ENCODE assay signal across 18 mouse cellular contexts in genomic region chr2:157441363-157441762, GRCm38 (mm10). TPM values are rescaled to one million over a fixed set of nuclear protein-coding genes. Genes with fewer than 3 reads are reported as not detected.
DNase-seq lines count a peak whose midpoint lies in the region; ATAC-seq and TF ChIP-seq lines count a peak whose summit lies in the region.
"Had no signal": no experiment of that assay in that cellular context is flagged by ENCODE, and none has a peak within 500 bp of the region (broad histone marks: within the 10 kb centered on the region; RNA-seq: fewer than 3 reads in every experiment).

No protein-coding gene starts in this region.

- no peak overlapping the region for H3K27ac ChIP-seq in intestine, postnatal 0 days (ENCODE audit: low read depth, low read length)
- no peak overlapping the region for H3K27ac ChIP-seq in intestine, embryonic 15.5 days
- H3K27ac ChIP-seq in lung, postnatal 0 days (ENCODE audit: low read length) = no peak overlapping the region
- H3K27ac ChIP-seq: forebrain, embryonic 13.5 days; heart, embryonic 15.5 days; hindbrain, embryonic 12.5 days had no signal

- peak; percentile 50 for TF ChIP-seq CTCF in intestine, postnatal 0 days (IDR thresholded peaks at IDR 0.05; ENCODE audit: low read depth)
- peak; percentile 45 for TF ChIP-seq CTCF in lung, postnatal 0 days (IDR thresholded peaks at IDR 0.05)

- TF ChIP-seq EP300 in lung, postnatal 0 days (IDR thresholded peaks at IDR 0.05) = no peak

- no peak overlapping the region for H3K9ac ChIP-seq in intestine, postnatal 0 days (ENCODE audit: low read depth, low read length)
- H3K9ac ChIP-seq in intestine, embryonic 15.5 days = no peak overlapping the region
- H3K9ac ChIP-seq in lung, postnatal 0 days (replicated peaks; ENCODE audit: low read depth) = no peak overlapping the region
- H3K9ac ChIP-seq: forebrain, embryonic 13.5 days; heart, embryonic 15.5 days; hindbrain, embryonic 12.5 days had no signal

- H3K27me3 ChIP-seq in intestine, postnatal 0 days (replicated peaks; ENCODE audit: control insufficient read depth, insufficient read depth, low read length) = no peaks in the 10 kb centered on the region
- H3K27me3 ChIP-seq in intestine, embryonic 15.5 days (replicated peaks) = no peaks in the 10 kb centered on the region
- no peaks in the 10 kb centered on the region for H3K27me3 ChIP-seq in lung, postnatal 0 days (replicated peaks; ENCODE audit: insufficient read depth, low read length)
- H3K27me3 ChIP-seq: forebrain, embryonic 13.5 days; heart, embryonic 15.5 days; hindbrain, embryonic 12.5 days had no signal

- H3K9me3 ChIP-seq in intestine, postnatal 0 days (ENCODE audit: control insufficient read depth) = no peaks in the 10 kb centered on the region
- no peaks in the 10 kb centered on the region for H3K9me3 ChIP-seq in intestine, embryonic 15.5 days
- H3K9me3 ChIP-seq in lung, postnatal 0 days (ENCODE audit: low read length) = no peaks in the 10 kb centered on the region
- H3K9me3 ChIP-seq: heart, embryonic 15.5 days had no signal

- no peak for DNase-seq in lung, postnatal 0 days (ENCODE audit: low spot score)
- no peak for DNase-seq in lung, adult 18-20 months
- DNase-seq in ZHBTc4 (ENCODE audit: low read depth, low spot score) = peak; percentile 56
- DNase-seq in adipocyte (ENCODE audit: low spot score) = no peak
- DNase-seq: adrenal gland, postnatal 36 days; cerebellum, postnatal 25 days; heart, adult 11 months; kidney, postnatal 25 days; lung, postnatal 10 days; right cerebral cortex, adult 18-20 months had no signal

- no peak overlapping the region for H3K4me2 ChIP-seq in intestine, postnatal 0 days (replicated peaks; ENCODE audit: low read depth)
- no peak overlapping the region for H3K4me2 ChIP-seq in intestine, embryonic 15.5 days (replicated peaks)
- no peak overlapping the region for H3K4me2 ChIP-seq in lung, postnatal 0 days (replicated peaks; ENCODE audit: low read depth, low read length)
- H3K4me2 ChIP-seq: forebrain, embryonic 13.5 days; heart, embryonic 15.5 days; hindbrain, embryonic 12.5 days had no signal

- 97% methylated on average over 1 of the region's 1 CpGs for WGBS in intestine, postnatal 0 days
- 94% methylated on average over 1 of the region's 1 CpGs for WGBS in intestine, embryonic 15.5 days
- 96% methylated on average over 1 of the region's 1 CpGs for WGBS in lung, postnatal 0 days

- ATAC-seq in intestine, postnatal 0 days = no peak
- ATAC-seq in intestine, embryonic 15.5 days = no peak
- no peak for ATAC-seq in lung, postnatal 0 days
- no peak for ATAC-seq in inflammation-experienced regulatory T-cells, adult 6 months
- ATAC-seq: activated CD4-positive, CD25-positive, alpha-beta regulatory T cell, adult 4 months; forebrain, embryonic 13.5 days; intestine, embryonic 16.5 days had no signal

- peaks cover 50% of the 10 kb centered on the region for H3K36me3 ChIP-seq in intestine, postnatal 0 days (ENCODE audit: control insufficient read depth, insufficient read depth)
- H3K36me3 ChIP-seq in intestine, embryonic 15.5 days = peaks cover 29% of the 10 kb centered on the region
- H3K36me3 ChIP-seq in lung, postnatal 0 days (ENCODE audit: insufficient read depth, low read length) = peaks cover 6% of the 10 kb centered on the region; the same call in 1 of the 2 replicates

- no peak overlapping the region for H3K4me3 ChIP-seq in intestine, postnatal 0 days (ENCODE audit: low read depth, low read length)
- H3K4me3 ChIP-seq in intestine, embryonic 15.5 days (replicated peaks) = no peak overlapping the region
- no peak overlapping the region for H3K4me3 ChIP-seq in lung, postnatal 0 days (ENCODE audit: low read depth, low read length)
- H3K4me3 ChIP-seq: forebrain, embryonic 13.5 days; heart, embryonic 15.5 days; hindbrain, embryonic 12.5 days had no signal

- no peaks in the 10 kb centered on the region for H3K4me1 ChIP-seq in intestine, postnatal 0 days (replicated peaks; ENCODE audit: control insufficient read depth, insufficient read depth, low read length)
- H3K4me1 ChIP-seq in intestine, embryonic 15.5 days (replicated peaks) = 0 out of 2 replicates have a peak, but pooled peaks cover 5% of the 10 kb centered on the region
- no peaks in the 10 kb centered on the region for H3K4me1 ChIP-seq in lung, postnatal 0 days (ENCODE audit: insufficient read depth, low read depth, low read length)
- H3K4me1 ChIP-seq: forebrain, embryonic 13.5 days had no signal

RNA-seq across cellular contexts. Expression of gene Src, which starts 23.1 kb away (rescaled TPM):
- 23.9 and 25.1 TPM in 2 replicates for polyA plus RNA-seq in intestine, postnatal 0 days (2015; fragmentation: Nextera tagmentation; extraction: Ambion mirVana)
- polyA plus RNA-seq in intestine, embryonic 15.5 days (2015; fragmentation: Nextera tagmentation; extraction: Ambion mirVana) = 18.1 and 19.4 TPM in 2 replicates
- 16.4 and 18.2 TPM in 2 replicates for polyA plus RNA-seq in lung, postnatal 0 days (2015; fragmentation: Nextera tagmentation; extraction: Ambion mirVana)
- polyA plus RNA-seq in inflammation-experienced regulatory T-cells, adult 6 months (2017; shearing (Covaris generic)) = 1 to 10 TPM in 2 of 3 experiments, under 1 TPM in 1; 0.43 to 2.1 (median 1.0) TPM
